Mouse (Mus musculus): ENCODE measurements around the gene Ppp1r21.

DNA sequence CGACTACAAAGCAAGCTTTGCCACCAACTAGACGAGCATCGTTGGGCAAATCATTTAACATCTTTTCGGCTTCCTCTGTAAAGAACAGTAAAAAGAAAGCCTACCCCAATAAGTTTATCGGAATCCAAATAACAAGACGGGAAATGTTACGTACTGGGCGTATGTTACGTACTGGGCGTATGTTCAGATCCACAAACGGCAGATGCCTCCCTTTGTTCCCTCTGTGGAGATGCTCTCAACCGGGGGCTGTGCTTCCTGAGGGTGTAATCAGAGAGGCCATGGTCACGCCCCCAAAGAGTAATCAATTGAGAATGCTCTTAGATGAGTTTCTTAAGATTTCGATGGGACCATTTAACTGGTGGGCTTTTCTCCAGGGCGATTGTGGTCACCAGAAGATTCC lies 79.4 kb downstream of the Ppp1r21 start:
- TF ChIP-seq POLR2A (IDR thresholded peaks at IDR 0.05; ENCODE audit: insufficient read depth, low read depth, low read length), result no peak
- no peak for TF ChIP-seq CTCF (IDR thresholded peaks at IDR 0.05; ENCODE audit: insufficient read depth, low read depth, low read length)
